Mouse (Mus musculus) mesoderm, embryonic 11.5 days (tissue): ENCODE measurements at regions not wholly inside any gene's neighbourhood (a gene's known extent, or its start where the extent isn't known, plus 50 kb on each side); places are given as distances from the start of the nearest gene placed in this dataset.

ENCODE experiments used
- DNase-seq: peaks from one replicate; pipeline ENCODE4 v3.0.0-alpha.2; 2012; ENCODE audit warnings: low read depth, low spot score

DNA sequence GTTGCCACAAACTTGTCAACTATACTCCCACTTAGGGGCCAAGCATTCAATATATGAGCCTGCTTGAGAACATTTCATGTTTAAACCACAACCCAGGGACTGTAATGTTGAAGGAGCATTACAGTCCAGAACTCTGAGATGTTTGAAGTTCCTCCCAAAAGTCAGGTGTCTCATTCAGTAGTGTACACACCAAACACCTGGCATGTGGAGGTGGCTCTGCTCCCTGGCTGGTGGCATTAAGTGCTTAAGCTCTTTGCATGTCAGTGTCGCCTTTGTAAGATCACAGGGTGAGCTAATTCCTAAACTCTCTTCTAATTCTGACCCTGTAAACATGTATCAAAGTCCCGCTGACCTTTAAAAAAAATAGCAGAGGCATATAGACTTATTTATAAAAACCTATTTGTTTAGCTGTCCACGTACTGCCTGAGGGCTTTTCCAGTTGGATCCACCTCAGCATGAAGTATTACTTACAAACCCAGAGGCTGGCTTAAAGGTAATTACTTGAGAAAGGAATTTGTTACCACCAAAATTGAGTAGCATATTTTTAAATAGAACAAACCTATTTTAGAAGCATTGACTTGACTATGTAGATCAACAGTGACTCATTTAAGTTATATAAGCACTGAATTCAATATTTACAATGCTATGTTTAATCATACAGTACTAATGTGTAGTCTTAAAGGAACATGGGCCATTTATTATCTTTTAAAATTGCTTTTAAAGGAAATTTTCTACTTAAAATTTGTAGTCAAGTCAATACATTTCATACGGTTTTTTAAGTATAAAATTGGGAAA lies 276.3 kb upstream of the Fermt1 start:
- DNase-seq = no peak

DNA sequence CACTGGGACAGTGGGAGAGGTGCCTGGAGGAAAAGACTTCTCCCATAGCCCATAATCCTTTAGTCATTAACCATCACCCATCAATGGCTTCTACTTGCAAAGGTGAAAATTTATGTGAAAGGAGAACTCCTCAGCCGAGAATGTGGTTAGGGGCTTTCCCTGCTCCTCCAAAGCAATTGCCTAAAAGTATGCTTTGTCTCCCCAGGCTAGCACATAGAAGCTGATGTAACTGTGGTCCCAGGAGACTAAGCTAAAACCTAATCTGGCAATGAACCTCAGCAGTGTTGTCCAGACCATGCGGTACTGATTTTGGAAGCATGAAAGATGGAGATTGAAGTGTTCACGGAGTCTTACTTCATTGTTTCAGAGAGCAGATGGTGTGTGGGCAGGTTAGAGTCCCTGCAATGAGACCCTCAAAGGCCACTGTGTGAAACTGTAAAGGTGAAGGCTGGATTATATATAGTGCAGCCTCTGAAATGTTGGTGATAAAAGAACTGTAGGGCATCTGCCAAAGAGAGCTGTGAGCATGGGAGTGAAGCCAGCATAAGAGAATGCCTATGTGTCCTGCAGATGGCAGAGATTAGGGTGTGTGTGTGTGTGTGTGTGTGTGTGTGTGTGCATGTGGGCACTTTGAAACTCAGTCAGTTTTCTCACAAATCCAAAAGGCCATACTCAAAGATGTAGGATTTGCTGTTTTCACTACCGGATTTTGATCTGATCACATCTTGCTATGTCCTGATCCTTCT lies 289.6 kb upstream of the Fermt1 start:
- no peak for DNase-seq

DNA sequence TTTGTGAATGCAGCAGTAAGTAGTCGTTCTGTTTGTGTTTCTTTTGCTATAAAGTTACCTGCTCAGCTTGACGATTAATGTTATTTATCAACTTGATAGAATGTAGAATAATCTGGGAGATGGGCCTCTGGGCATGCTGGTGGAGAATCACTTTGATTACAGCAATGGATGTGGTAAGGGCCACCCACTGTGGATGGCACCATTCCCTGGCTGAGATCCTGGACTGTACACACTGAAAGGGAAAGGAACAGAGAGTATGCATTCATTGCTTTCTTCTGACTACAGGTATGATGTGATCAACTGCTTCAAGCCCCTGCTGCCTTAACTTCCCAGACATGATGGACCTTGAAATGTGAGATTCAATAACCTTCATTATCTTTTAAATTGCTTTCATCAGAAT lies 299.8 kb upstream of the Bmp2 start:
- DNase-seq = no peak

DNA sequence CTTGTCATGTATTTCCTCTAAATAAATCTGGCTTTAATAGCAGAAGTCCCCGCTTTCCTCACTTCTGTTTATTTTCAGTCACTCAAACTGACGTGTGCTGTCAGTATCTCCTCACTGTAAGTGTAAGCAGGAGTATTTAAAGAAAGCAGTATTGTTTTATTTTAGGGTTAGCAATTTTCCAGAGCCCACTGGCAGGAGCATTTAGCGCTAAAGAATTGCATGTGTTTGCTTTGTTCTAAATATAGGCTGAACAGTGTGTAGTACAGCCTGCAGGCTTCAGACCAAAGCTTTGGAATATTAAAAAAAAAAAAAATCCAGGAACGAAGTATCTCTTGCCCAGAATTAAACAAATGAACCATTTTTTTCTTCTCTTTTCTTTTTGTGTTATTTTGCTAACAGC lies 277.5 kb upstream of the Bmp2 start:
- no peak for DNase-seq

DNA sequence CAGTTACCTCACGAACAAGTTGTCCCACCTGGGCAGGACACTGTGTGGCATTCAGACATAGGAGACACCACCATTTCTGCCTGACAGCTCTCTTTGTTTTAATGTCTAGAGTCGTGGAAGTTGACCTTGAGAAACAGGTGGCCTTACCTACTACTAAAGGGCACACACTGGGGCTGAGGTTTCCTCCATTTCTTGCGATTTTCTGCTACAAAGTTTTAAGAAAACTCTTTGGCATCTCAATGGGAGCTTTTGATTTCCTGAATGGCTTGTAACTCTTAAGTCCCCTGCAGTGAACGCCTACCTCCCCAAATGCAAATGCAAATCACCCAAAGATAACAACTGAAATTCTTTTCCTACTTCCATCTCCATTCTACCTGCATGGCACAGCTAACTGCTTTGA lies 273.4 kb upstream of the Bmp2 start:
- DNase-seq = no peak

DNA sequence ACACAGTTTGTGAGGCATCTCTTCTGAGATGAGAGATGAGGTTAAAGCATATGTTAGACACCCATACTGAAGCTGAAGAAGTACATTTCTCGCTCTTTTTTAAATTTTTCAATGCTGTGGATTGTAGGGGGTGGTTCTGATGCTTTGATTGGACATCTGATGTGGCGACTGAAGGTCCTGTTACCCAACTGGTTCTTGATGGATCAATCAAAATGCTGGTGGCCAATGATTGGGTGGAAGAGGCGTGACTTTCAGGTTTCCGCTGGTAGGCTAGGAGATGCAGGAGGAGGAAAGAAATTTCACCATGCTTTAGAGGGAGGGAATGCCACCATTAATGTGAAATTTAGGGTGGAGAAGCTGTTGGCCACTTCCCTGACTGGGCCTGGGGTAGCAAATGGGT lies 272.7 kb upstream of the Bmp2 start:
- DNase-seq = no peak

DNA sequence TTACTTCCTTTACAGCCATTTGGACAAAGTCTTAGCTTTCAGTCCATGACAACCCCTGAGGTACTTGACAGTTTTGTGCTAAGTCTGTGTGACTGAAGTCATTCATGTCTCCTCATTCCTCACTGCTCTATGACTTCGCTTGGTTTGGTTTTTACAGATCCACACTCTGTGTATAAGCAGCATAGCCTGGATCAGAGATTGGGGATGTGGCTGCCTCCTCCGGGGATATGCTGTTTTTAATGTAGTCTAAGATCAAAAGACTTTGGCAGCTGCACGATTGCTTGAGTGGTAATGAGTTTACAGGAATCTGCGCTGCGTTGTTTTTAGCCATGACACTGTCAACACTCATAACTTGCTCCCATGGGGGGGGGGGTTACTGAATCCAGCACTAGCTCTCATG lies 269.3 kb upstream of the Bmp2 start:
- DNase-seq = no peak

DNA sequence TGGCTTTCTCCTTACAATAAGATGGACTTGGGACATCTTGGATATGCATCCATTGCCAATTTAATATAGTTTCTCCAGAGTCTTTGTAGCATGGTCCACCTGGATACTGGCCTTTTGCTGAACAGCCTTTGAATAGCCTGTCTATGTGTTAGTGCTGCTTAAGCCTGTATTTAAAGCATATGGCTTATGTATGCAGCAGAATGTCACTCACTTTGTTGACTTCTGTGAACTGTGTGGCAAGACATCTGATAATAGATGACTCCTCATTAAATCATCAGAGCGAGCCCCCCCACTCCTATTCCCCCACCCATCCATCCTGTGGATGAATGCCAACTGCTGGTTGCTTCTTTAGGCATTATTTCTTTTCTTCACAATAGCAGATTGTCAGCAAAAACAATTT lies 268.2 kb upstream of the Bmp2 start:
- DNase-seq = no peak

DNA sequence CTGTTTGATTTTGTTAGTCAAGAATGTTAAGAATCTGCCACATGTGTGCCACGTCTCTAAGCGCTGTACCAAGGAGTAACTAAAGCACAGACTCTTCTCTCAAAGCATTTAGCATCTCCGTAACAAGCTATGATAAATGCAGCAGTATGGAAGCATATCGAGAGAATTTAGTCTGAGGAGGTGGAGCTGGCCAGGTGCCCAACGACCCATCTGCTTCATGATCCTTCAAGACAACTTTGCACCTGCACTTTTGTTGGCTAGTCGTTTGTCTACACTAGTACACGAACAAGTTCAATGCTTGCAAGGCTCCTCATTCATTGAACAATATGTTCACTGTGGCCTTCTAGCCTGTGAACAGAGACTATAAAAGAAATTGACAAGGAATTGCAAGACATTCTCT lies 257.8 kb upstream of the Bmp2 start:
- DNase-seq = no peak

DNA sequence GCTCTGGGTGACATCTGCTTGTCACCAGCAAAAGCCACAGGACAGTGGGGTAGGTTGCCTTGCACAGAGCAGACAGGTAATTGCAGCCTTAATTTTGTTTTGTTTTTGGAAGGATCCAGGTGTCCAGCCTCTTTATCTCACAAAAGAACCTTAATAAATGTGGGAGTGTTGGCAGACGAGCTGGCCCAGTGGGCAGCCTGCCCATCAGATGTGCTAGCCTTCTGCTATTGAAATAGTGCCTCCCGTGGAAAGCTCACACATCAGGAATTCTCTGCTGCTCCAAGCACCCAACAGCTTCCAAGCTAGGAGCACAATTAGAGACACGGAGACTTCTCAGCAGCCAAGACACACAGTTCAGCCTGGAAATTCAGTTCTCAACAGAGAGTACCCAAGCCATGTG lies 246.0 kb upstream of the Bmp2 start:
- DNase-seq = no peak

DNA sequence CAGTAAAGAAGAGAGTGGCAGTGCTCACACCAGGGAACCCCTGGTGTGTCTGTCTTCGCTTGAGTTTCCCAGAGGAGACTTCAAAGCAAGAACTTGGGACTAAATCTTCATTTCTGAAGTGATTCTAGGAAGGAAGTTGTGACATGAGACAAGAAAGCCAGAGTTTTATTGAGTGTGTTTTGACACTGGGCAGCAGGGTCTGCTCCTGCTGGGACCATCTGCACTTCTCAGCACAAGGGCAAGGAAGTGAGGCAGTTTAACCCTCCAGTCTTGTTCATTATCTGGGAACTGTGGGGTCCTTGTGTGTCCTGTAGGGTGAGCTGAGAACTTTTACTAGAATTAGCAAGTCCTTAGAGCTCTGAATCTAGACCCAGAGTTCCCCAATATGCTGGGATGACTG lies 241.0 kb upstream of the Bmp2 start:
- DNase-seq = no peak

DNA sequence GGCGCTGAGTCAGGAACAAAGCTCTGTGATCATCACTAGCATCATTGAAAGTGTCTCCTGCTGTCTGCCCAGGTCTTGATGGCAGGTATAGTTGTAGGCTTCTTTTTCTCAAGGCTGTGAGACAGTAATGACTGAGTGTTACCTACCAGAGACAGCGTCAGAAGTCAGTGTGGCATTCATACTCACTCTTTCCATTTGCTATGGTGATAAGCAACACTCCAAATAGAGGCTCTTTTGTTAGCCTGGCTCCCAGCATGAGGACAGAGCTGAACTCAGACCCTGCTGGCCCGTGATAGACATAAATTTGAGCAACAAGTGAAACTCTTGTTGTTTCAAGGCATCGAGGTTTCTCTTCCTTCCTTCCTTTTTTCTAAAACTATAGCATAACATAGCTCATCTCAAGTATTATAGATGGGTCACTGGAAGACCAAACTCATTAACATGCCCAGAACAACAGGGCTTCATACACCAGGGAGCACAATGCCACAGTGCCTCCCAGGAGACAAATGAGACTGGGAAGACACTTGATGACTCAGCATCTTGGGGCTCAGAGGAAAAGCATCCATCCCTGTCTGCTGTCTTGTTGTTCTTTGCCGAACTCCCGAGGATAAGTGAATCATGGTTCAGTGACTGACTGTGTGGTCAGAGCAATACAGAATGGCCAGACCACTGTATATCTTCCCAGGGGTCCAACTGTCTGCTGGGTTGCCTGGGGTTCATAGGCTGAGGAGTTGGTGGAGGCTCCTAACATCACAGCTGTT lies 225.5 kb upstream of the Bmp2 start:
- DNase-seq = peak; percentile 53

DNA sequence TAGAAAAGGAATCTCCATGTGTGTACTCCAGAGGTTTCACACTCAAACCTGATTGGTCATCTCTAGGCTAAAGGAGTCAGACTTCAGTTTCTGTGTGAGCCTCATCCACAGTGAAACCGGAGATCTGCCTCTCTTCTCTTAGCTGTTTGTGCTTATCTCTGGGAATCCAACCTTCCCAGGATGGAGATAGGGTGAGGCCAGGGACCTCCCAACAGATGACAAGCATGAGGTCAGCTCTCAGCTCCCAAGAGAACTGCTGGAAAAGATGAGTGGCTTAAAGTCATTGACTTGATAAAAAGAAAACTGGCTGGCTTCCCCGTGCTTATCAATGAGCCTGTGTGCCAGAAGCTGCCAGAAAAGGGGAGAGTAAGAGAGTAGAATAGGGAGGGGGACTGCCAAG lies 224.3 kb upstream of the Bmp2 start:
- DNase-seq = no peak

DNA sequence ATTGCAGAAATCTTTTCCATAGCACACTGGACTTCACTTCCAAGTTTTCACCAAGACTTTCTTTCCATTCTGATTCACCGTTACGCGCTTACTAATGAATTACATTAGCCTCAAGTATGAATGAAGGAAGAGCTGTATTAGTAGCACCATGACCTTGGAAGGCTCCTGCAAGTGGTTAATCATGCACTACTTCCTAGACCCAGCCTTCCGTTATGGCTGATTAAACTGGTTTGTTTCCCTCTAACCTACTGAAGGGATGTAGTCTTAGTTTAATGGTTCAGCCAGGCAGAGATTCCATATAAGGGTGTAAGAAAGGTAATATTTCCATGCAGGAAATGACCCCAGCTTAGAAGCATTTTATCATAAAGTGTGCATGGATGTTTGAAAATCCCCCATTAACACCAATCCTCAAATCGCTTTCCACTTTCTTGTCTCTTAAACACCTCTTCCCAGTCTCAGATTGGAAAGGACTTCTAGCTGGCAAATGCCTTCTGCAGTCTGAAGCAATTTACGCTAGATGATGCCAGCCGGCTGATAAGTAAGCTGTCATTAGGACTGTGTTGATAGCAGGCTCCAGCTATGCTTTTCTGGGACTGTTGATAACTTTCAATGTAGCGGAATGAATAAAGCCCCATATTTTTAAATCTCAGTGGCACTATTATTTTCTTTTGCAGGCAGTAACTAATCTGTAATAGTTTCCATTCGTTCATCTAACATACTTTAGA lies 215.6 kb upstream of the Bmp2 start:
- no peak for DNase-seq

DNA sequence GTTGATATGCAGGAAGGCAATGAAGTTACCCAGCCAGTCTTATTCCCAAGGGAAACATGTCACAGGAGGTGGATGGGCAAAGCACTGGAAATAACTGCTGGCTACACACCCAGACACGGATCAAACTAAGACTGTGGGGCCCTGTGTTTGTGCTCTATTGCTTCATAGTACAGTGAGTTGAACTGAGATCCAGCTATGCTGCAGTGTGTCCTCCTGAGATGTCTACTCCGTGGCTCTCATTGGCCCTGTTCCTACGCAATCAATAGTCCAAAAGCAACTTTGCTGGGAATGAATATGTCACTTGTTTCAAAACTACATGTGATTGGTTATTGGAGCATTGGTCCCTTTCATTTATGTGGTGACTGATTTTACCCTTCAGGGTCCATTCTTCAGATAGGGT lies 213.8 kb upstream of the Bmp2 start:
- DNase-seq = no peak

DNA sequence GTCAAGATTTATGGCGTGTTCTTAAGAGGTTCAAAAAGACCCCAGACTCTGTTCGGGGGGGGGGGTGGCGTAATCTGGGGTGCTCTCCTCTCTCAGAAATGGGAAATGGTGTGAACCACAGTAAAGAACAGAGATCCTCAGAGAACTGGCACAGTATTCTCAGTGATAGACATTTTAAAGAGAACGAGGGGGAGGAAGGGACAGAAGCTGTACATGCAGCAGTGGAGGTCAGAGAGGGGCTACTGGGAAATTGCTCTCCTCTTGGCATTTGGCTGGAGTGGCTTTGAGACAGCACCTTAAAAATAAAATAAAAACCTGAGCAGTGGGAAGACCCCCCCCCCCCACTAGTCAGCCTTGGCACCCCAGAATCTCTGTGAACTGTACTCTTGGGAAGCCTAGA lies 210.6 kb upstream of the Bmp2 start:
- no peak for DNase-seq

DNA sequence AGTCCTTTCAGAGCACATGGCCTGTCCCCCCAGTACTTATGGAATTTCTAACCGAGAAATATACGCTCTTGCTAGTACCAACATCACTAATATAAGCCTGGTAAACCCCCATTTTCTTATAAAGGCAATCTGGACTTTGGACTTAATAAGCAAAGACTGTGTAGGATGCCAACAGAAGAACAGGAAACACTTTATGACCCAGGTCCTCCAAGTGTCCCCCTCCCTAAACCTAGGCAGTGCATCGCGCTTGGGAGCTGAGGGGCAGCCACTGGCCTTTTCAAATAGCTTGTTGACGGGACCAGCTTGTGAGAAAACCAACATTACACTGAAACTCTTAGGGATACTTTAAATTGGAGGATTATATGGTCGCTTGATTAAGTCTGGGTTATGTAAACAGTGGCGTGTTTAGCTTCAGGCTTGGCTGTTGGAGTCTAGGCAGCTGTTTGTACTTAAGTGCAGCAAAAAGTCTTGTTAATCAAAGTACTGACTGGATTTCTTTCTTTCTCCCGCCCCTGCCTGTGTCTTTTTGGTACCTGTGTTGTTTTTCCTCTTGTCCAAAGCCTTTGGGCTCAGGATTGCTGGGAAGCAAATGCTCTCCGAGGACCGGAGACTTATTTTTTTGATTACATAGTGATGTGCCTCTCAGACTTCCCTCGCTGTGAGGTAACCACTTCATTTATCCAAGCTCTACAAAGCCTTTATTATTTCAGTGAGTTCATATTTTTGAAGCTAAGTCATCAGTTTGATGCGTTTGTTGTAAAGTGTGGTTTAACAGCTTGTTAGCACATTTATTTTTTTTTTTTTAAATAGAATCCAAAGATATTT lies 205.8 kb upstream of the Bmp2 start:
- DNase-seq = peak; percentile 17

DNA sequence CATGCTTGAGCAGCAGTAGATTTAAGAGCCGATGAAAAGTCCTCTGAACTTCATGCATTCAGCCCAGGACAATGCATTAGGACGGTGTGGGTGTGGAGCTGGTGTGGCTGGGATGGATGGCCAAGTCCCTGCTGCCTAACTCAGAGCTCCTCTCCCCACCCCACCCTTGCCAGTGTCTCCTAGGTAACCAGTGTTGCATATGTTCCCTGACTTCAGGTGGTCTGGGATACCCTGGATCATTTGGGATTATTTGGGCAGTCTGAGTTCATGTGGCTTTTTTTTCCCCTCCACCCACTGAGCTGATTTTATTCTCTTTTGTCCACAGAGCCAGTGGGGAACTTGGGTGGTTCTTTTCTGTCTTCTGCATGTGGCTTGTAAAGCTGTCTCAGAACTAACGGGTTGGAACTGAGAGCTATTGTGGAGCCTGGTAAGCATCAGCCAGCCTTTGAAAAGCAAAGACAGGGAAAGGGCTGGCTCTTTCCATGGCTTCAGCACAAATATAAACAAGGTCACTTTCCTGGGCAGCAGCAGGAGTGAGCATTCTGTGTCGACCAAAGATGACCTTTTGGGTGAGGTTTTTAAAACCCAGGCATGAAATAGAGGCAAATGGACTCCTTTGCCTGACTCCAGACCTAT lies 205.1 kb upstream of the Bmp2 start:
- peak; percentile 34 for DNase-seq

DNA sequence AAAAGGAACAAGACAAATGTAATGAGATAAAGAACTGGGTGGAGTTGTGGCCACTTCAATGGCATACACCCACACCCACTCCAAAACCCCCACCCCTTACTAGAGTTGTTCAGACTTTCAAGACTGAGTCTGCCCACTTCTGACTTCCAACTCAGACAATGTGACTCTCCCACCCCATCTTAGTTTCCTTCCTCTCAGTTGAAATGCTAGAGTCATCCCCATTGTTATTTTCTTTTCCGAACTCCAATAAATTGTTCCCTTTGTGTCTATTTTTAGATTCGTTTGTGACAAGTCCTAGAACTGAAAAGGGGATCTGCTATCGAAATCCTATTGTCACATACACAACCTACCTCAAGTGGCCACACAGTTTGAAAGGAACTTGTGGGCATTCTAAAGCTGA lies 200.7 kb upstream of the Bmp2 start:
- DNase-seq = no peak

DNA sequence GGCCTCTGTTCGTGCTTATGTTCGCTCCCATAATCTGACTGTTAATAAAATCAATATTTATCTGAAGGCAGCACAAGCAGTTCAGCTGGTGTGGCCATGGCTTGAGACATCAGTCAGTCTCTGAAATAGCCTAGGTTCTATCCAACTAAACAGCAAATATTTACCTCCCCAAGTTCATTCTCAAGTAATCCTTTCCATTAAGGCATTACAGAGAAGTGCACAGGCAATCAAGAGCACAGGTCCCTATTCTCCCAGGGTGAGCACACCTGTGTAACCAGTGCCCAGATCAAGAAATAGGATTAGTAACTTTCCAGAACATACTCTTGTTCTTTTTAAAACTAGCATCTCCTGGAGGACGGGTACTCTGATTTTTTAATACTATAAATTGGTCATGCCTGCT lies 199.2 kb upstream of the Bmp2 start:
- DNase-seq = no peak
